Mouse (Mus musculus) cerebellum, postnatal 36 days (tissue): ENCODE measurements at regions not wholly inside any gene's neighbourhood (a gene's known extent, or its start where the extent isn't known, plus 50 kb on each side); places are given as distances from the start of the nearest gene placed in this dataset.

Source experiments
- DNase-seq, 2 experiments: peaks; one replicate each; pipeline ENCODE4 v3.0.0; 2021 to 2022; ENCODE audit warnings: mixed read lengths in 2 of 2

DNA sequence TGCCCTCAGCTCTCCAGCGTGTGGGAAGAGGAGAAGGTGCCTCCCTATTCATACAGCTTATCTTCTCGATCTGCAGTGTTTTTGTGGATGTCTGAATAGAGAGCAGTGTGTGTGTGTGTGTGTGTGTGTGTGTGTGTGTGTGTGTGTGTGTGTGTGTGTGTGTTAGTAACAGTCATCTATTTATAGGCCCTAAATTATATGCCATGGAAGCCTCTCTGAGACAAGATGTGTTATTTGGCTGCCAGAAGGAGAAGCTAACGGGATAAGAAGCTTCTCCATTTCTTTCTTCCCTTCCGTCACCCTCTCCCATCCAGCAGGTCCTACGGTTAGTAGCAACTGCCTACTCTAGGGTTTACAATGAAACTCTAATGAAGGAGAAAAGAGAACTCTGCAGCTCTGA is 270.3 kb downstream of the Emp1 start:
- DNase-seq: no peak

GRCm38 (mm10) chr6:135636648-135637047 is 274.3 kb downstream of the Emp1 start:
- DNase-seq: no peak

DNA sequence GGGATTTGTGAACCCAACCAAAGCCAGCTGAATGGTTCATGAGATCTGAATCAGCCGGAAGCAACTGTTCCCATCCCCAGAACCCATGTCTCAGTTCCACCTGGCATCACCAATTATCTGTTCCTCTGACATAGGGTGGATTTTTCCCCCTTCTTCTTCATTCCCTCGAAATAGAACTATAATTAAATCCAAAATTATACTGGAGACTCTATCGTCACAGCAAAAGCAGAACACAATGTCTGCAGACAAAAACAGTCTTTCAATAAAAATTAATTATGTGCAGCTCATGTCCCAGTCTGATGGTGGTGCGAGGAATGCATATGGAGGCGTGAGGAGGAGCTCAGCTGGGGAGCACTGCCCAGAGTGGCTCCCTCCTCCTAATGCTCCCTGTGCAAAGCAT is 280.4 kb downstream of the Emp1 start:
- no peak for DNase-seq

DNA sequence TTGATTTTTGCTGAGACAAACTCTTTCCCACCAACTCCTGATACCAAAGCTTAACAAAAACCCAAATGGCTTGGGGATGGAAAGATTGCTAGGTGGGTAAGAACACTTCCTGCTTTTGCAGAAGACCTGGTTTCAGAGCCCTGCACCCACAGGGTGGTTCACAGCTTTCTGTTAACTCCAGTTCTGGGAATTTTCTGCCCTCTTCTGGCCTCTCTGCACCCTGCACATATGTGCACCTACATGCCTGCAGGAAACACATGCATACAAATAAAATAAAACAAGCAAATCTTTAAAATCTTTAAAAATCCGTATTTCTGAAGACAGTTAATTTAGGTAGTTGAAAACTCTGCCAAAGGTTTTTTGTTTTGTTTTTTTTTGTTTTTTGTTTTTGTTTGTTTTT is 283.8 kb downstream of the Emp1 start:
- DNase-seq: no peak

DNA sequence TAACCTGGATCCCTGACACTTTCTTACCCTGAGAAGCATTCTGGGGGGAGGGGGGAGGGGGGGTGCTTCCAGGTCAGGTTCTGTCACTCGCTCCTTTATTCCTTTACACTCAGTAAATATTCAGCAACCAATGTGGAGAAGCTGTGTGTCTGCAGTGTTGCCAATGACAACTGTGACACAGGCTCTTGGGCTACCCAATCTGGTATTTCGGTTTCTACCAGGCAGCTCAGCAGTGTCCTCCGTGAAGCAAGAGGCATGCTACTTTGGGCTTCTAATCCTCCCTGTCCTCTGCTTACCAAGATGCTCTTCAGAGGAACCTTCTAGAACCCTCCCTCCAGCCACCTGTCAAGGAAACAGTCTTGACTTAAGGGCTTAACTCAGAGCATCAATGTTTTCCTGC is 290.7 kb downstream of the Emp1 start:
- DNase-seq: no peak

DNA sequence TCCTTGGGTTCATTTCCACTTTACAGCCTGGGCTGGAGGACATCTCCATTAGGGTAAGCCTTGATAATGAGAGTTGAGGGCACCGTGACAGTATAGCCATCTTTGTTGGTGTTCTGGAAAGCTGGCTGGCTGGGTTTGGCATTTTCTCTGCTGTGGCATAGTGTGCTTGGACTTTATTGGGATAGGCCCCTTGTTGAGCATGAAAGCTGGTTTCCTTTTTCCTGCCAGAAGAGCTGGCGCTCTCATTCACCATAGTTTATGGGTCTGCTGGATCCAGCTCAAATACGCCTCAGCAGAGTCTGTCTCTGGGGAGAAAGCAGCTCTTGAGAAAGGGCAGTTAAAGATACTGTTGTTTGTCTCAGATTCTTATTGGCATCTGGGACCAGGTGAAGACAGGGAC is 300.0 kb downstream of the Emp1 start:
- DNase-seq: no peak

GRCm38 (mm10) chr6:135662801-135663537 is 300.6 kb downstream of the Emp1 start:
- DNase-seq: no peak
